Mouse (Mus musculus) brain, embryonic 14.5 days (tissue): ENCODE data around the gene Uchl5.

ENCODE experiments used
- CTCF ChIP-seq: fragments of 200-500 bp; IDR thresholded peaks from 2 replicates; pipeline ENCODE4 v1.5.1; 2012; ENCODE audit warnings: inconsistent platforms, mild to moderate bottlenecking, moderate library complexity, borderline replicate concordance; ENCODE audit not compliant: insufficient read depth, insufficient read length; ENCODE audit errors: extremely low read depth
- POLR2A ChIP-seq: fragments of 200-500 bp; IDR thresholded peaks from 2 replicates; pipeline ENCODE4 v1.6.1; 2012; ENCODE audit warnings: mild to moderate bottlenecking, inconsistent platforms, borderline replicate concordance; ENCODE audit not compliant: poor library complexity, insufficient read depth, insufficient read length, severe bottlenecking; ENCODE audit errors: extremely low read depth

- TF ChIP-seq CTCF (no peak), POLR2A (no peak)
These were observed 31.2 kb upstream of the Uchl5 start for GRCm38 (mm10) chr1:143745871-143746270.
